ENCODE assay signal across 8 mouse cellular contexts in genomic region chr10:71343567-71344265, GRCm38 (mm10). TPM values are rescaled to one million over a fixed set of nuclear protein-coding genes. Genes with fewer than 3 reads are reported as not detected.
DNase-seq lines count a peak whose midpoint lies in the region; ATAC-seq and TF ChIP-seq lines count a peak whose summit lies in the region.

No protein-coding gene starts in this region.

- 25% methylated on average over 14 of the region's 14 CpGs for WGBS in kidney, postnatal 0 days
- WGBS in embryonic facial prominence, embryonic 10.5 days, result 26% methylated on average over 14 of the region's 14 CpGs
- 24% methylated on average over 14 of the region's 14 CpGs for WGBS in hindbrain, postnatal 0 days
- WGBS in midbrain, postnatal 0 days, result 23% methylated on average over 14 of the region's 14 CpGs

- peak overlapping the region; percentile 76 for H3K4me3 ChIP-seq in kidney, postnatal 0 days (replicated peaks; ENCODE audit: low read depth, low read length)
- H3K4me3 ChIP-seq in embryonic facial prominence, embryonic 10.5 days, result peak overlapping the region; percentile 82
- peak overlapping the region; percentile 87 for H3K4me3 ChIP-seq in hindbrain, postnatal 0 days (ENCODE audit: low read length)
- H3K4me3 ChIP-seq in midbrain, postnatal 0 days (ENCODE audit: low read depth, low read length), result peak overlapping the region; percentile 82

- peak overlapping the region; percentile 83; the same call in 1 of the 2 replicates for H3K9ac ChIP-seq in kidney, postnatal 0 days (ENCODE audit: low read depth, low read length)
- peak overlapping the region; percentile 81 for H3K9ac ChIP-seq in hindbrain, postnatal 0 days (replicated peaks; ENCODE audit: low read length)
- peak overlapping the region; percentile 75; the same call in 1 of the 2 replicates for H3K9ac ChIP-seq in midbrain, postnatal 0 days (replicated peaks; ENCODE audit: low read length, poor library complexity, severe bottlenecking)

- no peak for TF ChIP-seq CTCF in kidney, postnatal 0 days (IDR thresholded peaks at IDR 0.05; ENCODE audit: low read depth)
- TF ChIP-seq CTCF in hindbrain, postnatal 0 days (IDR thresholded peaks at IDR 0.05; ENCODE audit: low read depth), result no peak
- TF ChIP-seq CTCF in midbrain, postnatal 0 days (IDR thresholded peaks at IDR 0.05), result no peak

- H3K4me1 ChIP-seq in kidney, postnatal 0 days (replicated peaks; ENCODE audit: insufficient read depth, low read length), result peaks cover 16% of the 10 kb centered on the region
- H3K4me1 ChIP-seq in embryonic facial prominence, embryonic 10.5 days, result peaks cover 44% of the 10 kb centered on the region
- peaks cover 2% of the 10 kb centered on the region; the same call in 1 of the 2 replicates for H3K4me1 ChIP-seq in hindbrain, postnatal 0 days (ENCODE audit: insufficient read depth, low read length)
- H3K4me1 ChIP-seq in midbrain, postnatal 0 days (ENCODE audit: insufficient read depth, low read length), result peaks cover 9% of the 10 kb centered on the region

- H3K27ac ChIP-seq in kidney, postnatal 0 days, result no peak overlapping the region
- peak overlapping the region; percentile 35; the same call in 1 of the 2 replicates for H3K27ac ChIP-seq in embryonic facial prominence, embryonic 10.5 days (replicated peaks)
- H3K27ac ChIP-seq in hindbrain, postnatal 0 days, result no peak overlapping the region
- no peak overlapping the region for H3K27ac ChIP-seq in midbrain, postnatal 0 days (ENCODE audit: low read depth, low read length)

- no peak for ATAC-seq in kidney, postnatal 0 days (replicated peaks; ENCODE audit: low FRiP score, low read depth)
- ATAC-seq in hindbrain, postnatal 0 days, result no peak
- no peak for ATAC-seq in midbrain, postnatal 0 days (ENCODE audit: low FRiP score)

- no peaks in the 10 kb centered on the region for H3K27me3 ChIP-seq in kidney, postnatal 0 days (ENCODE audit: insufficient read depth, low read length)
- H3K27me3 ChIP-seq in embryonic facial prominence, embryonic 10.5 days (replicated peaks; ENCODE audit: low read depth, poor library complexity, severe bottlenecking), result no peaks in the 10 kb centered on the region
- H3K27me3 ChIP-seq in hindbrain, postnatal 0 days (ENCODE audit: insufficient read depth, low read length), result no peaks in the 10 kb centered on the region
- no peaks in the 10 kb centered on the region for H3K27me3 ChIP-seq in midbrain, postnatal 0 days (ENCODE audit: insufficient read depth, low read length)

- peak overlapping the region; percentile 88 for H3K4me2 ChIP-seq in kidney, postnatal 0 days (ENCODE audit: low read length)
- peak overlapping the region; percentile 86 for H3K4me2 ChIP-seq in hindbrain, postnatal 0 days (ENCODE audit: low read depth, low read length)
- H3K4me2 ChIP-seq in midbrain, postnatal 0 days (ENCODE audit: low read depth, low read length, poor library complexity, severe bottlenecking), result peak overlapping the region; percentile 63

- H3K36me3 ChIP-seq in kidney, postnatal 0 days (ENCODE audit: insufficient read depth, low read length), result no peaks in the 10 kb centered on the region
- no peaks in the 10 kb centered on the region for H3K36me3 ChIP-seq in embryonic facial prominence, embryonic 10.5 days (replicated peaks)
- H3K36me3 ChIP-seq in hindbrain, postnatal 0 days (ENCODE audit: insufficient read depth, low read length), result no peaks in the 10 kb centered on the region
- H3K36me3 ChIP-seq in midbrain, postnatal 0 days (ENCODE audit: insufficient read depth, low read length), result no peaks in the 10 kb centered on the region

- no peak for DNase-seq in kidney, postnatal 0 days (ENCODE audit: low spot score)
- DNase-seq in kidney, postnatal 14 days, result no peak
- no peak for DNase-seq in embryonic facial prominence, embryonic 10.5 days (ENCODE audit: low spot score)
- DNase-seq in hindbrain, postnatal 0 days (ENCODE audit: low spot score), result no peak
- no peak for DNase-seq in midbrain, postnatal 0 days (ENCODE audit: low spot score)
- no peak for DNase-seq in right cerebral cortex, postnatal 14 days
- no peak for DNase-seq in kidney, adult 8-10 months
- no peak for DNase-seq in right cerebral cortex, postnatal 25 days

- no peaks in the 10 kb centered on the region for H3K9me3 ChIP-seq in kidney, postnatal 0 days (replicated peaks; ENCODE audit: low read length)
- H3K9me3 ChIP-seq in embryonic facial prominence, embryonic 10.5 days, result no peaks in the 10 kb centered on the region
- no peaks in the 10 kb centered on the region for H3K9me3 ChIP-seq in hindbrain, postnatal 0 days (ENCODE audit: low read length)
- no peaks in the 10 kb centered on the region for H3K9me3 ChIP-seq in midbrain, postnatal 0 days (ENCODE audit: low read length)

RNA-seq across cellular contexts. Expression of gene Cisd1, which starts 1.0 kb away (rescaled TPM):
- polyA plus RNA-seq in kidney, postnatal 0 days (2015; fragmentation: Nextera tagmentation; extraction: Ambion mirVana), result 300 and 305 TPM in 2 replicates
- polyA plus RNA-seq in embryonic facial prominence, embryonic 10.5 days (2016; fragmentation: Nextera tagmentation; extraction: Ambion mirVana), result 115 and 130 TPM in 2 replicates
- 105 and 108 TPM in 2 replicates for total RNA-seq in hindbrain, postnatal 0 days (2014; rRNA removed)
- polyA plus RNA-seq in hindbrain, postnatal 0 days (2015; fragmentation: Nextera tagmentation; extraction: Ambion mirVana), result 388 and 399 TPM in 2 replicates
- 92.1 and 121 TPM in 2 replicates for total RNA-seq in midbrain, postnatal 0 days (2014; rRNA removed)
- 378 and 395 TPM in 2 replicates for polyA plus RNA-seq in midbrain, postnatal 0 days (2015; fragmentation: Nextera tagmentation; extraction: Ambion mirVana)

RNA-seq across cellular contexts. Expression of gene Ipmk, which starts 3.8 kb away (rescaled TPM):
- 16.1 and 17.5 TPM in 2 replicates for polyA plus RNA-seq in kidney, postnatal 0 days (2015; fragmentation: Nextera tagmentation; extraction: Ambion mirVana)
- polyA plus RNA-seq in embryonic facial prominence, embryonic 10.5 days (2016; fragmentation: Nextera tagmentation; extraction: Ambion mirVana), result 16.9 and 19.3 TPM in 2 replicates
- 17.3 and 19.0 TPM in 2 replicates for total RNA-seq in hindbrain, postnatal 0 days (2014; rRNA removed)
- polyA plus RNA-seq in hindbrain, postnatal 0 days (2015; fragmentation: Nextera tagmentation; extraction: Ambion mirVana), result 14.0 and 14.4 TPM in 2 replicates
- 21.7 and 28.0 TPM in 2 replicates for total RNA-seq in midbrain, postnatal 0 days (2014; rRNA removed)
- polyA plus RNA-seq in midbrain, postnatal 0 days (2015; fragmentation: Nextera tagmentation; extraction: Ambion mirVana), result 12.8 and 14.6 TPM in 2 replicates

RNA-seq across cellular contexts. Expression of gene Ube2d1, which starts 58.7 kb away (rescaled TPM):
- polyA plus RNA-seq in kidney, postnatal 0 days (2015; fragmentation: Nextera tagmentation; extraction: Ambion mirVana), result 56.4 and 58.0 TPM in 2 replicates
- 101 and 107 TPM in 2 replicates for polyA plus RNA-seq in embryonic facial prominence, embryonic 10.5 days (2016; fragmentation: Nextera tagmentation; extraction: Ambion mirVana)
- 58.8 and 72.3 TPM in 2 replicates for total RNA-seq in hindbrain, postnatal 0 days (2014; rRNA removed)
- polyA plus RNA-seq in hindbrain, postnatal 0 days (2015; fragmentation: Nextera tagmentation; extraction: Ambion mirVana), result 126 and 145 TPM in 2 replicates
- total RNA-seq in midbrain, postnatal 0 days (2014; rRNA removed), result 91.4 and 100 TPM in 2 replicates
- polyA plus RNA-seq in midbrain, postnatal 0 days (2015; fragmentation: Nextera tagmentation; extraction: Ambion mirVana), result 175 and 179 TPM in 2 replicates
